Comparison of ENCODE assay signal across 12 mouse cellular contexts in genomic region chr2:29030048-29030734, GRCm38 (mm10). TPM values are rescaled to one million over a fixed set of nuclear protein-coding genes. Genes with fewer than 3 reads are reported as not detected.
DNase-seq lines count a peak whose midpoint lies in the region; ATAC-seq and TF ChIP-seq lines count a peak whose summit lies in the region.
"Had no signal": no experiment of that assay in that cellular context is flagged by ENCODE, and none has a peak within 500 bp of the region (broad histone marks: within the 10 kb centered on the region; RNA-seq: fewer than 3 reads in every experiment).

No protein-coding gene starts in this region.

- peak overlapping the region; percentile 17 for H3K4me2 ChIP-seq in hindbrain, postnatal 0 days (ENCODE audit: low read depth, low read length)
- H3K4me2 ChIP-seq: heart, embryonic 15.5 days; liver, embryonic 15.5 days had no signal

- no peak for TF ChIP-seq CTCF in hindbrain, postnatal 0 days (IDR thresholded peaks at IDR 0.05; ENCODE audit: low read depth)

- H3K9ac ChIP-seq in hindbrain, postnatal 0 days (replicated peaks; ENCODE audit: low read length): no peak overlapping the region
- H3K9ac ChIP-seq: heart, embryonic 15.5 days; liver, embryonic 15.5 days had no signal

- H3K27ac ChIP-seq in hindbrain, postnatal 0 days: peak overlapping the region; percentile 17; the same call in 1 of the 2 replicates
- H3K27ac ChIP-seq: heart, embryonic 15.5 days; liver, embryonic 15.5 days had no signal

- ATAC-seq in hindbrain, postnatal 0 days: peak; percentile 80
- ATAC-seq: Patski had no signal

- no peak overlapping the region for H3K4me3 ChIP-seq in hindbrain, postnatal 0 days (ENCODE audit: low read length)
- H3K4me3 ChIP-seq: heart, embryonic 15.5 days; liver, embryonic 15.5 days had no signal

- no peaks in the 10 kb centered on the region for H3K9me3 ChIP-seq in hindbrain, postnatal 0 days (ENCODE audit: low read length)
- H3K9me3 ChIP-seq: heart, embryonic 15.5 days; liver, embryonic 15.5 days had no signal

- 0 out of 2 replicates have a peak, but pooled peaks cover 6% of the 10 kb centered on the region for H3K4me1 ChIP-seq in hindbrain, postnatal 0 days (ENCODE audit: insufficient read depth, low read length)

- 27% methylated on average over 20 of the region's 20 CpGs for WGBS in hindbrain, postnatal 0 days

- no peaks in the 10 kb centered on the region for H3K36me3 ChIP-seq in hindbrain, postnatal 0 days (ENCODE audit: insufficient read depth, low read length)
- H3K36me3 ChIP-seq: heart, embryonic 15.5 days; liver, embryonic 15.5 days had no signal

- DNase-seq in adrenal gland, postnatal 14 days: peak; percentile 36
- no peak for DNase-seq in adrenal gland, adult 8-10 months
- peak; percentile 60 for DNase-seq in kidney, postnatal 10 days
- DNase-seq in kidney, adult 8-10 months: no peak
- DNase-seq in brain, adult 2 months (ENCODE audit: low read depth, low spot score): peak; percentile 54
- DNase-seq in hindbrain, postnatal 0 days (ENCODE audit: low spot score): peak; percentile 84
- DNase-seq in embryo, embryonic 11 days: no peak
- no peak for DNase-seq in thymus, postnatal 14 days

- no peaks in the 10 kb centered on the region for H3K27me3 ChIP-seq in hindbrain, postnatal 0 days (ENCODE audit: insufficient read depth, low read length)

RNA-seq across cellular contexts. Expression of gene Cfap77, which starts 24.7 kb away (rescaled TPM):
- 0.41 and 0.93 TPM in 2 replicates for total RNA-seq in adrenal gland, postnatal 14 days (2021)
- total RNA-seq in adrenal gland, adult 8-10 months (2022): 1 to 10 TPM in 2 of 4 experiments, under 1 TPM in 2; 0.44 to 1.6 (median 0.93) TPM
- total RNA-seq in hindbrain, postnatal 0 days (2014; rRNA removed): 0.58 and 0.83 TPM in 2 replicates
- 0.96 and 1.1 TPM in 2 replicates for polyA plus RNA-seq in hindbrain, postnatal 0 days (2015; fragmentation: Nextera tagmentation; extraction: Ambion mirVana)
- total RNA-seq: left cerebral cortex, adult 18-20 months had no signal
- polyA plus RNA-seq: liver, embryonic 15.5 days had no signal

RNA-seq across cellular contexts. Expression of gene Ttf1, which starts 29.9 kb away (rescaled TPM):
- 12.0 and 16.3 TPM in 2 replicates for total RNA-seq in adrenal gland, postnatal 14 days (2021)
- total RNA-seq in adrenal gland, adult 8-10 months (2022): 10 to 100 TPM; 12.4 to 23.3 (median 14.7) TPM
- total RNA-seq in hindbrain, postnatal 0 days (2014; rRNA removed): 3.9 and 4.6 TPM in 2 replicates
- 3.3 and 5.2 TPM in 2 replicates for polyA plus RNA-seq in hindbrain, postnatal 0 days (2015; fragmentation: Nextera tagmentation; extraction: Ambion mirVana)

Comparison
In these comparisons a context has a peak if more than half of its experiments do, and no peak if none do; other contexts are left out.
1. DNase-seq: peak in adrenal gland, postnatal 14 days (single experiment), kidney, postnatal 10 days (single experiment), brain, adult 2 months (single experiment) and hindbrain, postnatal 0 days (single experiment); none in adrenal gland, adult 8-10 months (single experiment), kidney, adult 8-10 months (0 of 2), embryo, embryonic 11 days (single experiment) and thymus, postnatal 14 days (single experiment).